Mouse (Mus musculus) kidney, adult 8-10 months (tissue): ENCODE measurements at regions not wholly inside any gene's neighbourhood (a gene's known extent, or its start where the extent isn't known, plus 50 kb on each side); places are given as distances from the start of the nearest gene placed in this dataset.

Experiments
- DNase-seq, 2 experiments: peaks; one replicate each; pipeline ENCODE4 v3.0.0; 2022

DNA sequence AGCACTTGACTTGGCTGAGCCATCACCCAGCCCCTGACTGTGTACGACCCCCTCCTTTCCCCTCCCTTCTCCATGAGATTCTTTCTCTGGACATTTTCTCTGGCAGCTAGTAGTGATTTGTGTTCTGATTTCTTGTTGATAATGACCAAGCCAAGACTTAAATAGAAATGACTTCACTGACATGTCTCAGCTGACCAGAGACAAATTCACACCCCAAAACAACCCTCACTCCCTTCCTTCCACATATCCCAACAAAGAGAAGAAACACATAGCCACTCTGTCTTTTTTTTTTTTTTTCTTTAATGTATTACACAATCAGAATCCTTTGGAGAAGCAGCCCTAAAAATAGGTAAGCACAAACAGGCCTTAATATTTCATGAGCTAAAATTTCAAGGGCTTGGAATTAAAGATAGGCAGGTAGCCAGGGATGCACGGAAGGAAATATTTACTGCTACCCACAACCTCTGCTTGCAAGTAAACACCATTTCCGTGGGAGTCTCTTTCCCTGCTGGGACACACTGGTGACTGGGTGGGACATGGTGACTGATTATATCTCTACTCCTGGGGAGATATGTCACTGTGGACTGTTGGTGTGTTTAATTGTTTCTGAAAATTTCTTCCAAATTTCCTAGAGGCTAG, 272.1 kb upstream of the Adgrl2 start:
- DNase-seq, result peak; percentile 26 to 33

DNA sequence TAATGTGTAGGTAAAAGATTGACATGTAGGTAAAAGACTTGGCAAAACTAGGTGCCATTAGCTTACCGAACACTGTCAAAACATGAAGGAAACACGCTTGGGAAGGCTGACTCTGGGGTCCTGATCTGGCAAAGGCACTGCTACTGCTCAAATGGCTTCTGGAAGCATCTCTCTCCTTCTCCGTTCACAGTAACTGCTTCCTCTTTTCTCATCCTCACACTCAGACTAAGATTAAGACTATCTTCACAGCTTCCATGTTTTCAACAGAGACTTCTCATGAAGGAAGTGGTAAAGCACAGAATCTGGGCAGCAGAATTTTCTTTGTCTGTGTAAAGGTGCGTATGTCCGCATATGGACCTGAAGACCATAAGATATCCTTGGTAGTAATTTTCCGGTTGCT, 271.4 kb upstream of the Adgrl2 start:
- no peak for DNase-seq

DNA sequence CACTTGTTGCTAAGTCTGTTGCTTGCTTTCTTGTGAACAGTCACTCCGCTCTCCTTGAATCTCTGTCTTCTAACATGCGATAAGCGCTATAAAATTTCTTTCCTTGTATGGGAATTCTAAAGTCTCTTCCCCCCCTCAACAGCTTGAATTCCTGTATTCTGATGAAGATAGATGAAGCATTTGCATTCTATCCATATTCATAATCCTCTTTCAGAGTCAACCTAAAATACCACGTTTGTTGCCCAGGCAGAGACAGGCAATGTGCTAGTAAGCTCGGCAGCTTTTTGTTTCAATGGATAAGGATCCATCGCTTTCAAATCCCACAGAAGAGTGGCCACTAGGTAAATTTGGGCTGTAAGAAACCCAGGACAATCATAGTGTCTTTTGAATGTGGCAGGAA, 268.5 kb upstream of the Adgrl2 start:
- DNase-seq, result no peak

DNA sequence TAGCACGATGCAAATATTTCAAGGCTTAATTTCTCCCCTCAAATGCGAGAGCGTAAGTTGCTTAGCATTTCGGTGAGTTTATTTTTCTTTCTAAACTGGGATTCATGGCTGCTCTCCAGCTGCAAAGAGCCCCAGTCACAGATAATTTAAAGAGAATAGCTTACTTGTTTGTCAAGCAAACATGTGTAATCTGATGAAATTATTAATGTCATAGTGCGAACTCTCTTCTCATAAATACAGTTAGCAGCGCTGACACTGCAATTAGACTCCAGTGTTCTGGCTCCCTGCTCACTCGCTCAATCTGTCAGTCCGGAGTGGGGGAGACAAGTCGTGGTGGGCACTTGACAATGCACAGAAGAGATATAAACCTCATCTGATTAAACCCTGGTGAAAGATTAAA, 266.5 kb upstream of the Adgrl2 start:
- DNase-seq, result no peak

DNA sequence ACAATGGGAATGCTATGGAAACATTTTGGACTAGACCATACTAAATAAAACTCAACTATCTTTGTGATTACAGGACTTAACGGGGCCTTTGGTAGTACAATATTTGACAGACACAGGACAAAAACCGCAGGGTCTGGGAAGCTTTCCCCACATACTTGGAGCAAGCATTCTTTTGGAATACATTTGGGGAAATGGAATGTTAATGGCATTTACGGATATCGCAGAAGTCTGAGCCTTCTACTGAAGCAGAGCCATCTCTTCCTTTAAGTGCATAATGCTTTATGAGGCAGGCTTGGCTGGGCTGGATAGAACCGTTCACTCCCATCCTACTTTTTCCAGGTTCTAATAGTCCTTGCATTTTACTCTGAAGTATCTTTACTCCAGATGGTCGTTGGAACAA, 262.7 kb upstream of the Adgrl2 start:
- no peak for DNase-seq

DNA sequence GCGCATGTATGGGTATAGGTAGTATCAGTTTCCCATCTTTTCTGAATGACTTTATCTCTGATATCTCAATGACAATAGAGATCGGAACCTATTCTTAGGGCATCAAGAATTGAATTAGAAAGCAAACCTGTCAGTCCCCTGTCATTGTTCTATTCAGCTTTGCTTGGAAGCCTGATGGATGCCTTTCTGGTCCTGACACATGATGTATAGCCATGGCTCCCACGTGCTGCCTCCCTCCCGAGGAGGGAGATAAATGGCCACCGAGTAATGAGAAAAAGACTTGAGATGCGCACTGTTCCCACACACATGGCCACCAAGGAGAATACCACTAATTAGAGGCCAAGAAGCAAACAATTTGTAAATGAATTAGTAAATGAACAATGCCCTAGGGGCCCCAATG, 261.8 kb upstream of the Adgrl2 start:
- DNase-seq, result no peak

- no peak for DNase-seq
These were observed 257.3 kb upstream of the Adgrl2 start for GRCm38 (mm10) chr3:149247626-149247987.

DNA sequence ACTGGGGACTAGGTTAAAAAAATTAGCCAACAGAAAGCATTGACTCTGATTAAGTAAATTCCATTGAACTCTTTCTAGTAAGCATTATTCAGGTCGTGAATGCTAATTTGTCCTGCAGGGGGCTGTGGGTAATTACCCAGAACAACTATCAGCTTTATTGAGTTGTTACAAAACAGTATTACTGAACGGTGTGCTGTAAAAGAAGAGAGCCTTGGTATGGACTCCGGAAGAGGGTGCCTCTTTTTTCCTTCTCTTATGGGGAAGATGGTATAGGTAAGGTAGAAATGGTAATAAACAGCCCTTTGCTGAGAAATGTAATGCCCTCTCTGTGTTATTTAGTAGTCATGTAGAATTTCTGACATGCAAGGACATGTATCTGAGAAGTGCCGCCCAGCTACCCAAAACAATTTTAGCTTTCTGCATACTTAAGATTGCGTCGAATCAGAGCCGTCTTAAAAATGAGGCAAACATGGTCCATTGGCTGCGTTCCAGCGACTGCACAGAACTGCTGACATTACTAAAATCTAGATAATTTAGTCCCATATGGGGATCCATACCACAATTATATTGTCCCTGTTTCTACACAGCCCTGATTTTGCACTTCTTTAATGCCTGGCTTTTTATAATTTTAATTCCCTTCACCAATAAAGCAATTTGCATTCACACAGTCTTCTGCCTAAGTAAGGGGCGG, 256.7 kb upstream of the Adgrl2 start:
- no peak for DNase-seq

- DNase-seq, result no peak
These were observed 249.3 kb upstream of the Adgrl2 start for GRCm38 (mm10) chr3:149239664-149240063.

- no peak for DNase-seq
These were observed 247.7 kb upstream of the Adgrl2 start for GRCm38 (mm10) chr3:149238076-149238475.

- DNase-seq, result no peak
These were observed 244.8 kb upstream of the Adgrl2 start for GRCm38 (mm10) chr3:149235183-149235582.

DNA sequence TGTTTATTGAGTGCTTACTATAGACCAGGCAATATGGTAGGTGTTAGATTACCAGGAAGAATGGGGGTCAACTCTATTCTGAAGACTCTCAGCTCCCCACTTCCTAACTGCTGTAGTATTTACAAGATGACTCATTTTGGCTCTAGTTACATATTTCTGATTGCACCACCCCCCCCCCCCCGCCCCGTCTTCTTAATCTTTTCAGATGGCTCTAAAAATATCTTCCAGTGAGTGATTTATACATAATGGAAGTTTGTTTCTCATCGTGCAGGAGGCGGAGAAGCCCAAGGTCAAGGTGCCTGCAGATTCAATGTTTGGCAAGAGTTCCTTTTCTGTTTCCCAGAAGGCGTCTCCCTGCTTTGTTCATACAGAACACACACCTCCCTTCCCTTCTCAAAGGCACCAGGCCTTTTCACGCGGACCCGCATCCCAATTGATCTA, 243.4 kb upstream of the Adgrl2 start:
- peak; percentile 27 to 52 for DNase-seq

GRCm38 (mm10) chr3:149233191-149233641, 242.9 kb upstream of the Adgrl2 start:
- DNase-seq, result no peak

DNA sequence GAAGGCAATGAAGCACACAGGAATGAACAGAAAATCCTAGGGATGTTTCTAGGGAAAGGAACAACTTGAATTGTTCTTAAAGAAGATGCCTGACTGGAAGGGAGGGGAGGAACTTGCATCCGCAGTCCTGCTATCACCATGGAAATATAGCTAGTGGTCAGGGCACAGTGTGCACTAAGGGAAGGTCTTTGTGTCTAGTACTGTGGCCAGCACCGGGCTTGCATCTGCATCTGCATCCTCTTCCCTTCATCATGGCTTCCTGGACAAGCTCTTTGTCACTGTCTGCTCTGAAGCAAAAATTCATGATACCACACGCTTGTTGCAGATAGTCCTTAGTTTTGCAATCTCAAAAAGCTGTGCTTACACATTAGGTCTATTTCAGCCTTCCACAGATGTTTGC, 241.0 kb upstream of the Adgrl2 start:
- no peak for DNase-seq

DNA sequence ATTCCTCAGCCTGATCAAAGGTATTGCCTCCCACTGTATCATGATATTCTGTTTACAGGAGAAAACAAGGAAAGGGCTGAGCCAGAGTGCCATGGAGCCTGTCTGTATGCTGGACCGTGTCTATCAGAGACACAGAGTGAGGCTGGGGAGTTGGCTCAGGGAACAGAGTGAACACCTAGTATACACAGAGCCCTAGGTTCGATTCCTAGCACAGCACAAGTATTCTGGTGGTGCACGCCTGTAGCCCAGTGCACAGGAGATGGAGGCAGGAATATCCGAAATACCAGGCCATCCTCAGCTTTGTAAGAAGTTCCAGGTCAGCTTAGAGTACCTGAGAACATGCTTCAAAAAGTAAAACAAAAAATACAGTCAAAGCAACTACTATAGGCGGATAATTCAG, 237.2 kb upstream of the Adgrl2 start:
- DNase-seq, result no peak

DNA sequence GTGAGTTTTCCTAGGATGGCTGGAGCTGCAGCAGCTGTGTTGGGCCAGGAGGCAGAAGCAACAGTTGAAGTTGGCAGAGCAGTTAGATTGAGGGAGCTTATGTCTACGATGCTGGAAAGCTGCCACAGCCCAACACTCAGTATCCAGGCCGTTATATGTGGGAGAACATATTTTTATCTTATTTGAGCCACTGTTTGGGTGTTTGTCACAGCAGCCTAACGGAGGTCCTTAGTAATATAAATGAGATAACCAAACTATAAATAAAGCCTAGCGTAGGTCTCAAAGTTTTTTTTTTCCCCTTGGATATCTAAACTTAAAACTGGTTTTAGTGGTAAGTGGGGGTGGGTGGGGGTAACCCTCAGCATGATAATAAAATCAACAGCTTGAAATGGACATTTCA, 236.4 kb upstream of the Adgrl2 start:
- DNase-seq, result no peak

GRCm38 (mm10) chr3:149225684-149226083, 235.3 kb upstream of the Adgrl2 start:
- DNase-seq, result no peak

GRCm38 (mm10) chr3:149224271-149224670, 233.9 kb upstream of the Adgrl2 start:
- DNase-seq, result peak; percentile 48 to 64

GRCm38 (mm10) chr3:149223776-149224175, 233.4 kb upstream of the Adgrl2 start:
- DNase-seq, result no peak

DNA sequence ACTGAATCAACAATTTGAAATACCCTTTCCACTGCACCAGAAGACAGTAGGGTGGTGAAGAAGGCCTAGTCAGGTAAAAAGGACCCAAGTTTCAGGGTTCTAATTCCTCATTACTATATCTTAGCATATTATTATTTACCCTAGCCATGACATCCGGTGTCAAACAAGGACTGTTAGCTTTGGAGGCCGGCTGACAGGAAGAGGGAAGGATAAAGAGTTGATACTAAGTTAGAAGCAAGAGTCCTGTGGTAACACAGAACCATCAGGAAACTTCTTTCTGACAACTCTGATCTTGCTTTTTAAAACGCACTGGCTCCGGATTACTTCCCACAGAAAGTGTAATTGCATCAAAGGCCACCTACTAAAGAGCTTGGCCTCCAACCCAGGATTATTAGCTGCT, 230.6 kb upstream of the Adgrl2 start:
- DNase-seq, result no peak

DNA sequence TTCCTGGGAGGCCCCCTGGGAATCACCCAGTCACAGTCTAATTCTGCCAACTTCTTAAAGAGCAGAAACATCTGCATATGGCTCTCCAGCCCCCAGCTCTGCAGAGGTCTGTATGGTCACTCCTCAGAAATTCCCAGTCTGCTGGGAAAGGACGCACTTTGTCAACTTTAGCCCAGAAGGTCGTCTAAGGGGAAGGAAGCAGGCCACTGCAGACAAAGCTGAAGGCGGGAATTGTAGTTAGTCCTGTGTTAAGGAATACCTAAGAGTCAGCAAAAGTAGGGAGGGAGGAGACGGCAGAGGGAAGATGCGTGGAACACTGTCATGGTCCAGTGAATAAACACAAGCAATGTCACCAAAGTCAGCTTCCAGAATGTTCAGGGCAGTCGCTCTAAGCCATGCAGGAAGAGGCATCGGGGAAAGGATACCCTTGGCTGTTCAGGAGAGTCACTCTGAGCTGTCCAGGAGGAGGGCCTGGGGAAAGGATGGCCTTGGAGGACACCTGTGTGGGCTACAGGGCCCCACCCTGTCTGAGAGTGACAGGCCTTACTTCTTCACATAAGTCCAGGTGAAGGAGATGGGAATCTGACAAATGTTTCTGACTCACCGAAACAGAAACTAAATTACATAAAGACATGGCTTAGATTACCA, 230.1 kb upstream of the Adgrl2 start:
- peak; percentile 34 to 38 for DNase-seq

DNA sequence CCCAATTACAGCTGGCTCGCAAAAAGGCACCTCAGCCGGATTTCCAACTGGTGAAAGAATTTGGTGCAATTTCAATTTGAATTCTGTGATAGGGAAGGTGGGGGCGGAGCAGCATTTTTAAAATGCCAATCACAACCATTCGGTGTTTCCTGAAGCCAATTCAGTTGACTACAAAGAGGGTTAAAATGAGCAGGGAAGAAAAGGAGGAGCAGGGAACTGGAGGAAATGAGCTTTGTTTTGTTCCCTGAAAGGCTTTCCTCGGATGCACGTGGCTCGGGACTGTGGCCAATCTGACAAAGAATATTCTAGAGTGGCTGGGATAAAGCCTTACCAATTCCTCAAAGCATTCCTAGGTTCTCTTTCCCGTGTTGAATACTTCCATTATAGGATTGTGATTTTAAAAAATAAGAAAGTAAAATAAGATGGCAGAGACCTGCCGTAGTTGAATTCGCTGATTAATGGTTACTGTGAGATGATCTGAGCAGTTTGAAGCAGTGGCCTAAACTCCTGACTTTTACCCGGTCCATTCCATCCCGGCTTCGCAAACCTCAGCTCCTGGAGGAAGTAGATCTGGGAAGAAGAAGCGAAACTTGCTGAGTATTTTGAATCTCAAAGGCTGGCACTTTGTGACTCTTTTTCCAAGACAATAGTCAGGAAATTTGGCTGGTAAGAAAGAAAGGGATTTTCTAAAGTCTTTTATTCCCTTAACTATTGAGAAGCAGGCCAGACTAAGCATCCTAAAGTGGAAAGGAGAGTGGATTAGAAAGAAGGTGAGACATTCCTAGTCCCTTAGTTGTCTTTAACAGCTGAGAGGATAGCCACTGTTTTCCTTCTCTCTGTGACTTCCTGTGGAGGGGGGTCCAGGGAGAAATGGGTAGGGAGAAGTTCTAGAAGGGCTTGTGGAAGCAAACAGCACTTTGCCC, 229.3 kb upstream of the Adgrl2 start:
- peak; percentile 32 to 39 for DNase-seq
